Mouse (Mus musculus) lung, postnatal 14 days (tissue): ENCODE measurements around the gene Cfap54.

Experiments used
- DNase-seq: peaks from one replicate; pipeline ENCODE4 v3.0.0; 2021

Cfap54 gene

DNA sequence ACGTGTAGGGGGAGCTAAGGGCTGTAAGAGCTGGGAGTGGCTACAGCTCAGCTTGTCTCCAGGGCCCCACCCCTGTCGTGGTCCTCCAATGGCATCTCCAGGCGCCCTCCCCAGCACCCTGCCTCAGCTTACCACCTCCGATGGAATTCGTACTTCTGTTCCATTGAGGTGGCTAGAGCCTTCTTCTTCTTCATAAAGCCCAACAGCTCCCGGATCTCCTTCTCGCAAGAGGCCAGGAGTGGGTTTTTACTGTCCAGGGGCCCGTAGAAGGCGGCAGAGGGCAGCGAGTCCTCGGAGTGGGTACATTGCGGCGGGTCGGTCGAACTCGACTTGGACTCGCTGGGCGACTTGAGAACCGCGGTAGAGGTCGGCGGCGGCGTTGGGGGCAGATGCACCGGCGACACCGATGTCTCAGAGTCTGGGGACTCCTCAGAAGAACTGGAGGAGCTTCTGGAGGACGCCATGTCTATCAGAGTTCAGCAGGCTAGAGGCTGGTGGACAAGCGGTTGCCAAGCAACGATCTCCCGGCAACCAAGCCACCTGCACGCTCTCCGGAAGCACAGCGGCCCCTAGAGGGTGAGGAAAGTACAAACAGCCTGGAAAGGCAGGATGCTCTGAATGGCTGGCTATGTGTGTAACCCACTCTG is at the start of gene Cfap54:
TSS of gene Cfap54 (minus strand) at position 486 of the 647 bp plus-strand sequence.
- peak; percentile 89 for DNase-seq

DNA sequence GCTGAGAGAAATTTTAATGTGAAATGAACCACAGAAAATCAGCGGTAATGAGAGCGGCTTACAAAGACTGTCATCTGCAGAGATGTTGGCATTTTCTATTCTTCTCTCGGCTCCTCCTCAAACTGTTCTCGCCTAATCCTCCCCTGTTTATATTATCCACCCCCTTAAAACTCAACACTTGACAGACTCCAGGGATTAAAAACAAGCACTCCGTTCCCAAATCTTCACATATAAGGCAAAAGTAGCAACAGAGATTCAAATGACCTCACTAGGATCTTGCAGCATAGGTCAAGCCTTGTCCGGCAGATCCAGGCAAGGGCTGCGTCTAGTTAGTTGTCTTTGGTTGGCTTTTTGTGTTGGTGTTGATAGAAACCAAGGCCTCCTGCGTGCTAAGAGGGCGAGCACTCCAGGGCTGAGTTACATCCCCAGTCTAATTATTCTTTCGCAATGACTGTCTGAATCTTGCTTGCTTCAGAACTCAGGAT is 49.1 kb upstream of the Cfap54 start:
- DNase-seq: no peak

DNA sequence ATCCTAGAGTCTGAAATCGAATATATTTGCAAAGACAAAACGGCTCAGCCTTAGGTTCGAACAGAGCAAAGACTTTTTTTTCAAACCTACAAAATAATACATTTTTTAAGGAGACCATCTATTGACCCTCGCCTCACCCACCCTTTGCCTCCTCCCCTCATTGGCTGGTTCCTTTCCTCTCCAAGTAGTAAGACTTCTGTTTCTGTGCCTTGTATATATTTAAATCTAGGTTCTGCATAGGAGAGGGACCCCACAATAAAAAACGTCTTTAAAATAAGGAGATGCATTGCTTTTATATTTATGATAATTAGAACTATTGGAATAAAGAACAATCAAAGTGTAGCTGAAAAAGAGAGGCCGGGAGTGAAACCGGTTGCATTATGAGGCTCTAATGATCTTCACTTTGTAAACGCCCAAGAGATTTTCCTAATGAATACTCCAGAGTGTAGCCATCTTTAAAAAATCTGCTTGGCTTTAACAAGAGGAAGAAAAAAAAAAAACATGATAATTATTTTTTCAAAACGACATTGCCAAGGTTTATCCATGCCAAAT is 48.6 kb upstream of the Cfap54 start:
- no peak for DNase-seq

DNA sequence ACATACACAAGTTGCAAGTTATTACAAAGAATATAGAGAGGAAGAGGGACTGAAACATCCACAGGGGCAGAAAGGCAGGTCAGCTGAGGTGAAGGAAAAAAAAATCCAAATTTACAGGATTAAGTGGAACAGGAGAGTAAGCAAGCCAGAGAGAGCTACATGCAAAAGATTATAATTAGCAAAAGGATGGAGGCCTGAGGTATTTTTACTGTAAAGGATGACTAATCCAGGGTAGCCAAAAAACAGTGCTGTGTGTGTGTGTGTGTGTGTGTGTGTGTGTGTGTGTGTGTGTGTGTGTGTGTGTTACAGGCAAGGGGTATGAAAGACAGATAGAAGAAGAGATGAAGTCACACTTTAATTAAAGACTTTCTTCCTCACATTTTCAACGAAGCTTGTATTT is 47.9 kb upstream of the Cfap54 start:
- no peak for DNase-seq

DNA sequence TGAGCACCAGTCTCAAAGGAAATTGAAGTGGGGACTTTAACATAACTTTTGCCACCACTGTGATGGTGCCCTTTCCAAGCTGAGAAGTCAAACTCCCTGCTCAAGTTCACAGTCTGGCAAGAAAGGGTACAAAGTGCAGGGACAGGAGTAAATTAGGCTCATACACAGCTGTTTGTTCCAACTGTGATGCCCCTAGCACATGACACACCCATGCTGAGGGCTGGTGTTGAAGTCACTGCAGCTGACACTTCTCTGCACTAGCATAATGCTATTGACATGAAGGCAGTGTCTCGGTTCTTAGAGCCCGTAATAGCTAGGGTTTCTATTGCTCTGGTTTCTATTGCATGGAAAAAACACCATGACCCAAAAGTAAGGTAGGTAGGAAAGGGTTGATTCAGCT is 47.1 kb upstream of the Cfap54 start:
- no peak for DNase-seq

DNA sequence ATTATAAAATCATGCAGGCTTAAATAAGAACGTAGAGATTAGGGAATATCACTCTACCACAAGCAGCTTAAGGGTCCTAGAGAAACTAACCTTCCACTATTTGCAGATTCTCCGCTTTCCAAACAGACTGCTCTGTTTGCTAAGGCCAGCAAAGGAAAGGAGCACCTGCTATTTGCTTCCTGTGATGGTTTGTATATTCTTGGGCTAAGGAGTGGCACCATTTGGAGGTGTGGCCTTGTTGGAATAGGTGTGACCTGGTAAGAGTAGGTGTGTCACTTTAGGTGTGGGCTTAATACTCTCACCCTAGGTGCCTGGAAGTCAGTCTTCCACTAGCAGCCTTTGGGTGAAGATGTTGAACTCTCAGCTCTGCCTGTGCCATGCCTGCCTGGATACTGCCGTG is 44.6 kb upstream of the Cfap54 start:
- no peak for DNase-seq

DNA sequence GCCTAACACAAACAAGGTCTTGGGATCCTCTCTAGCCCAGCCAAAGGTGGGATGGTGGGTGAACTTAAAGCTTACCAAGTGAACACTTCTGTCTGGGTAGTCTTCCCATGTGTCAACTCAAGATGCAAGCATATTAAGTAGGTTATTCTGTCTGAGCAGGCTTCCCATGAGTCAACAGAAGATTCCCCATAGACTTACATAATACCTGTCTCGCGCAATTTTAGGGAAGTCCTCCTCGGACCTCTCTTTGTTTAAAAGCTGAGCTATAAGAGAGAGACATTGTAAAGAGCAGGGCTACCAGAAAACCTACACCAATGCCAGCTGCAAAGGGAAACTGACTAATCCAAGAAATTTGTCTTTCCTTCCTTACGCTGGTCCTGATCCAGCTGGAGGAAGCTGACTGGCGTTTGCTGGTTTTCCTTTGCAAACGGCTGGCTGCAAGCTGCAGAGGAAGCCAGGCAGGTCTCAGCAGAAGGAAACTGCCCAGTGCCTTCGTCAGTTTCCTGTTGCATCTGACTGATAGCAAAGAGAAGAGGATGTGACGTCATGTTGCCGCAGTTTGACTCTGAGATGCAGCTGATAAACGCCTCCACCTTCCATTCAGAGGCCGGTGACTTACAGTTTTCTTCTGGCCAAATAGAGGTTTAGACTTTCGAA is 42.7 kb upstream of the Cfap54 start:
- DNase-seq: peak; percentile 74

DNA sequence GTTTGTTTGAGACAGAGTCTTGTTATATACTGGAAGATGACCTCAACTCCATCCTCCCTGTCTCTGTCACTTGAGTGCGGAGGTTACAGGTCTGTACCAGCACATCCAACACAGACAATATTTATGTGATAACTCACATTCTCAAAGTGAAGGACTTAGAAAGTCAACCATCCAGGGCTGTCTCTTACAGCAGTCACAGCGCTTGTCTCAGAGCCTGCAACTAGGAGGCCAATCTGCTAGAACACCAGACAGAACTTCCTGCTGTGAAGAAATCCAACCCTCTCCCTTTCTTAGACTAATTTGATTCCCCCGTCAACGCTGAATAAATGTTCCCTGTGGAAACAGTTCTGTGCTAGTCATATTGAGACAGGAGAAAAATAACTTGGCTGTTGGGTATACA is 41.9 kb upstream of the Cfap54 start:
- DNase-seq: no peak

DNA sequence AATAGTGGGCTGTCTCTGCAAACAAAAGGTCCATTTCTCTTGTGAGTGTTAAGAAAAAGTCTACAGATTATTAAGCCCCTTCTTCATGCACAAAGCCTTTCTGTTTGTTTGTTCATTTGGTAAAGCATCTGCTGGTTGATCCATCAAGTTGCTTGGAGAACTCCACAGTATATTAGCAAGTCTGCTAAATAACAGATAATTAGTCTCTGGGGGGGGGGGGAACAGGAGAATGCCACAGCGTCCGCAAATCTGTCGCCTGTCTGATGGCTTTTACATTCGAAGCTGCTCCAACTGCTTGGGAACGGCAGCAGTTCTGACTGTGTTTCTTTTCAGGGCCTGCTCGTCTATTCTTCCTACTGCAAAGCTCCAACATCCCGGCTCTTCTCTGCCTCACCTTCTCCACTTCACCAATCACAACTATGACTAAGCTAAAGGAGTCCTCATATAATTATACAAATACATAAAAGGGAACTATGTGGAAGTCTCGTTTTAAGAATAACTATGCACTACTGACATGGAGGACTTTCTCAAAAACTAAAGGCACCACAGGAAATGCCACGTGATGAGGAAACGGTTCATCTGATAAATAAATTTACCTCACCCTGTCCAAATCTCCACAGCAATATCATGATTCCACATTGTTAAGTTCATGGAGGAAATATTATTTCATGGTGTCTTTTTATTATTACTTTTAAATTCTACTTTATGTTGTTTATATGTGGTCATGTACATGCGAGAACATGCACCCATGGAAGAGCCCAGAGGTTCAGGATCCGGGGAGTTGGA is 41.2 kb upstream of the Cfap54 start:
- no peak for DNase-seq

DNA sequence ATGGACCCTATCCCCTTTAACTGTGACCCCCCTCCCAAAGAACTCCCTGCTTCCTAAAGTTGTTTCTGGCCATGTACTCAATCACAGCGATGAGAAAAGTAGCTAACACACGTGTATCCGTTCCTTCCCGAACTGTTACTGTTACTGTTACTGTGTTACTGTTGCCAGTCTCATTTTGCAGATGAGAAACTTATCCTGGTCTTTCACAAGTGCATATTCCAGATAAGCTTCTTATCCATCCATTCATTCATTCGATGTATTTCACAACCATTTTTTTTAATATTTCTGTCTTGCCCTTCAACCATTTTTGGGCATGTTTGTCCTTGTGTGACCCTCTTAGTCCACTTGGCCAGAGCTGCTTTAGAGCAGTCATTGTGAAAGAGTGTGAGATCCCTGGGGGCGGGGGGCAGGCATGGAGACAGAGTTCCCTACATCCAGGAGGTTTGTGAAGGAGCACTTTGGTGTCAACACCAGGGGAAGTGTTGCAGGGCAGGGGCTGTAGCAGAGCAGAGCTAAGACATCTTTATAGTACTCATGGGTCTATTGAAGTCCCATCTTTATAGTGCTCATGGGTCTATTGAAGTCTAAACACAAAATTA is 39.9 kb upstream of the Cfap54 start:
- no peak for DNase-seq

DNA sequence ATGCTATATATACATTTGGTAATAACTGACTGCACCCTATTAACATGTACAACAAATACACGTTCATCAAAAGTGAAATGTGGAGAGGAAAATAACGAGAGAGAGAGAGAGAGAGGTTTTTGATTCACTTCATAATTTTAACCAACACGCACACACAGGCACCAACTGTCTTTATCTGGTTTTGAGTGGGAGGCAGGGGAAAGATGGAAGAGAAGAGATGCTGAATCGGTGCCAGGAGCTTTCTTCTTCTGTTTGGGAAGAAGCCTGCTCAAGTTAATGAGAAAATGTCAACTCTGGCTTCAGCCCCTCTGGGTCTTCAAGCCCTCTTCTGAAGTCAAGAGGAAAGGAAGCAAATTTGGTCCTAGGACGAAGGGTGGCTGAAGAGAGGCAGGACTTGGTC is 38.4 kb upstream of the Cfap54 start:
- no peak for DNase-seq

DNA sequence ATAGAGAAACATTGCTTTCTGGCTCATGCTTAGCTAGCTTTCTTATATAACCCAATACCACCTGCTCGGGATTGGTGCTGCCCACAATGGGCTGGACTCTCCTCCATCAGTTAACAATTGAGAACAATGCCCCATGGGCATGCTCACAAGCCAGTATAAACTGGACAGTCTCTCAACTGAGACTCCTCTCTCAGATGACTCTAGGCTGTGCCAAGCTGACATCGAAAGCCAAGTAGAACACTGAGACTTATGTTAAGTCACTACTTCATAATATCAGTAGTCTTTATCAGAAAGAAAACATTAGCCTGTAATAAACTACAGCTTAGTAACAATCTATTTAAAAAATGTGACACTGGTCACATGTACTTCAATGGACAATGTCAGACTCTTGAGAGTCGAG is 35.2 kb upstream of the Cfap54 start:
- no peak for DNase-seq

DNA sequence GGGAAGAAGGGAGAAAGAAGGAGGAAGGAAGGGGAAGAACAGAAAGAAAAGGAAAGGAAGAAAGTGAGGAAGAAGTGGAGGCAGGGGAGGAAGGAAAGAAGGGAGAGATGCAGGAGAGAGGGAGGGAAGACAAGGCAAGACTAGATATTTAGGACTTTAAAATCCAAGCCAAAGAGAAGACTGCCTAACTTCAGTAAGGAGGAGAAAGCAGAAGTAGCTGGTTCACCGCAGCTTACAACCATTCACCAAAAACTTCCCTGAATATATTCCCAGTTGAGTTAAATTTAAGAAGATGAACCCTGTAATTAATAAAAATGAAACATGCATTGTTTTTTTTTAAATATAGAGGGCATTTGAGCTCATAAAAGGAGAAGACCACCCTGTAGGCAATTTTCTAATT is 34.3 kb upstream of the Cfap54 start:
- no peak for DNase-seq

DNA sequence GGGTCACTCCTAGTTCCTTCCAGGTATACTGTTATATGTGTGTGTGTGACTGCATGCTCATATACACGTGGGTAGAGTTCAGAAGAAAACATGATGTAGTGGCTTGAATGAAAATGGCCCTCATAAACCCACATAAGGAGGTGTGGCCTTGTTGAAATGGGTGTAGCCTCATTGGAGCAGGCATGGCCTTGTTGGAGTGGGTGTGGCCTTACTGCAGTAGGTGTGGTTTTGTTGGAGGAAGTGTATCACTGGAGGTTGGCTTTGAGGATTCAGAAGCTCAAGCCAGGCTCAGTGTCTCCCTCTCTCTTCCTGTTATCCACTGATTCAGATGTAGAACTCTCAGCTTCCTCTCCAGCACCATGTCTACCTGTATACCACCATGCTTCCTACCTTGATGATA is 33.4 kb upstream of the Cfap54 start:
- no peak for DNase-seq

DNA sequence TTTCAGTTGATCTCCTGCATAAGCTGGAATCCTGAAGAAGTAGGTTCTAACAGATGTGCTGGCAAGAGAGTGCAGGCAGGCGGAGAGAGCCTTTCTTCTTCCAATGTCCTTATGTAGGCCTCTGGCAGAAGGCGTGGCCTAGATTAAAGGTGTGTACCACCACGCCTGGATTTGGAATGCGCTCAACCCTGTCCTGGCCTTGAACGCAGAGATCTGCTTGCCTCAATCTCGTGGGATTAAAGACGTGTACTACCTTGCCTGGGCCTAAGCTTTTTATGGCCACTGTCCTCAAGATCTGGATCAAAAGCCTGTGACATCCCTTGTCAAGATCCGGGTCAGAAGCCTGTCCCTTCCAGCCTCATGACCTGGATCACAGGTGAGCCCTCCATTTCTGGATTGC is 32.5 kb upstream of the Cfap54 start:
- DNase-seq: no peak

DNA sequence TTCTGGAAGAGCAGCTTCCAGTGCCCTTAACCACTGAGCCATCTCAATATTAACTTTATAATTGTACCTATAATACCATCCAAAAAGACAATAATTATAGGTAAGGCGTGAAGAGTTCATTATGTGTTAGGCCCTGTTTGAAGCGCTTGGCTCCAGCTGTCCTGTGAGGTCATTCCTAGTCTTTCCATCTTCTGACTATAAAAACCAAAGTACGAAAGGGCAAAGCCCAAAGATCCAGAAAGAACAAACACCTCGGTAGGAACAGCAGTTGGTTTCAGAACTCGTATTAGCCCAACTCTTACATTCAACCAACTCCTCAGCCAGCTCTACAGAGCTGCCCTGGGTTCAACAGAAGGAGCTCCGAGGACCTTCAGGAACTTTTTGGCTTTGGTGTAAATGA is 30.6 kb upstream of the Cfap54 start:
- no peak for DNase-seq

DNA sequence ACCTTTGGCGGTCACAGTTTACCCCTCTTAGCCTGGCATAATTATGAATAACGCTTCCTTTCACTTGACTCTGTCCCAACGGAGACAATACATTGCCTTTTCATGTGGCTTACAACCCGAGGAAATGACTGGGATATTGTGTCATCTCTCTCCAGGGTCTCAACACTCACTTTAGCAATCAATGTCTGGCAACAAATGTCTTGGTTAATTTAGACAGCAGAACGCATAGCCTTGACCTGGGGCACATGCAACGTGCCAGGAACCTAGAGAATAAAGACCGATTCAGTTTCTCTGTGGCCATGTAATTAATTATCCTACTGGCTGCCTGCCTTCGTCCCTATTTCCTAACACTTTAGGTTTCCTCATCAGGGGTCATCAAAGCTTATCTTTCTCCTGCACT is 30.0 kb upstream of the Cfap54 start:
- DNase-seq: no peak

DNA sequence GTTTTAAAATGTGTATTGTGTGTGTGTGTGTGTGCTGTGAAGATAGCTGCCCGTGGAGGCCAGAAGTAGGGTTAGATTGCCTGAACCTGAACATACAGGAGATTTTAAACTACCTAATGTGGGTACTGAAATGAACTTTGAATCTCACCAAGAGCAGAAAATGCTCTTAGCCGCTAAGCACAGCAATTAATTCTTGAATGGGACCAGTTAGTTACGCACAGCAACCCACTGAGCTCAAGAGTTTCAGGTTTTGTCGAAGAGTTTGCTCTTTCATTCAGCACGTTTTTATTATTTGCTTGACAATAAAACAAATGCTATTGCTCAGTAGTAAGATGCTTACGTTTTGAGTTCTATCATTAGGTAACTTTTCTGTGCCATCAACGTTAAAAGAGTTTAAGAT is 23.9 kb upstream of the Cfap54 start:
- no peak for DNase-seq

DNA sequence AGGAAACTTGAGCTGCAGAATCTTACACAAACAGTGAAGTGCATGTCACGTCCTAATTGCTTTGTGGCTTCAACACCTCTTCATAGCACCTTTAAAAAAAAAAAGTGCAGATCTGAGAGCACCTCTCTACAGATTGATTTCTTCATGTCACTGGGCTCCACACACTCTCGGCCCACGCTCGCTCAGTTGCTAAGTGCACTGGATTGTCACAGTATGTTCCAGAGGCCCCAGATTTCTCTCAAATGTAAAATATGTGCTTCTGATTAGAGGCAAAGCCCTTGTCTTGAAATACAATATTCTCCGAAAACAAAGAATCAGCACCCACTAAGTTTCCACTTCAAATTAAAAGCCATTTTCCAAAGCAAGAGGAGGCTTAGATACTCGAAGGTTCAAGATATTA is 22.9 kb upstream of the Cfap54 start:
- no peak for DNase-seq

DNA sequence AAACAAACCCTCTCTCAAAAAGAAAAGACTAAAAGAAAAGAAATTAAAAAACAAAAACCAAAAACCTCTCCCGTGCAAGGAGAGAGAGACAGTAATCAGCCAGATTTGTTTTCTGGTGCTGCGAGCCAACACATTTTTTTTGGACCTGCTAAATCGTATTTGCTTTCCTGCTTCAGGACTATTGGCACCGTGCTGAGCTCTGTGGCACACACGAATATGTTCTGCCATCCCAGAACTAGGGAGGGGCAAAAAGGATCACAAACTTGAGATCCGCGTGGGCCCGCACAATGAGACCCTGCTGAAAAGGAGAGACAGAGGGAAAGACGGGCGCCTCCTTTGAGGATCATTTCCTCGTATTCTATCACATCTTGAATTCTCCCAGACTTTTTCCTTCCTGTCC is 22.3 kb upstream of the Cfap54 start:
- no peak for DNase-seq

DNA sequence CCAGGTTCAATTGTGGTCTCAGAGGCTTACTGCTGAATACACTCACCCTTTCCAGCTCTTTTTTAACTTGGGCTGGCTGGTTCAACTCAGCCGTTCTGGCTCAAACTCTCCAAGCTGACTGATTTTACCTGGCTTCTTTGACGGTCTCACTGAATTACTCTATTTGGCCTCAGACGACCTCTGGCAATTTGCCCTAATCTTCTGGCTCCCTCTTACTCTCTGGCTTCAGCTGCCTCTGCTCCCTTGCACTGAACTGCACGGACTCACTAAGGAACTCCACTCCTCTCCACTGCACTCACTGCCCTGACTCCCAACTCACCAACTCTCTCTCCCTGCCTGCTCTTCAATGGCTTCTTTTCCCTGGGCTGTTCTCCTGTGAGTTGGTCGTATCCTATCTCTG is 20.9 kb upstream of the Cfap54 start:
- no peak for DNase-seq

DNA sequence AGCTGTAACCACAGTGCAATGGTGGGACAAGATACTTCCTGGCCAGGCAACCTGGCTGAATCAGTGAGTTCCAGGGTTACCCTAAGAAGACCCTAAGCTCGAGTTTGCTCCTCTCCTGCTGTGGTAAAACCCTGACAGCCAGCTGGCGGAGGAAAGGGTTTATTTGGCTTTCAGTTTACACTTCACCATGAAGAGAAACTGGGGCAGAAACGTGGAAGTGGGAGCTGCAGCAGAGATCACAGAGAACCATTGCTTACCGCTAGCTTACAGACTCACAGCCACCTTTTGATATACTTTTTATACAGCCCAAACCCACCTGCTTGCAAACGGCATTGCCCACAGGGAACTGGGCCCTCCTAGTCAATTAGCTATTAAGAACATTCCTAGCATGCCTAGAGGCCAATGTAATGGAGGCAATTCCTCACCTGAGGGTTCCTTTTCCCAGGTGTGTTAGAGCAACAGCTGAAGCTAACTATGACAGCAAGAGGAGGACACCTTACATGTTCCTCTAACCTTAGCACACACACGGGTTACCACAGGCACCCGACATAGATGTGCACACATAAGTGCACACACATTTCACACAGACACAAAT is 16.9 kb upstream of the Cfap54 start:
- no peak for DNase-seq

DNA sequence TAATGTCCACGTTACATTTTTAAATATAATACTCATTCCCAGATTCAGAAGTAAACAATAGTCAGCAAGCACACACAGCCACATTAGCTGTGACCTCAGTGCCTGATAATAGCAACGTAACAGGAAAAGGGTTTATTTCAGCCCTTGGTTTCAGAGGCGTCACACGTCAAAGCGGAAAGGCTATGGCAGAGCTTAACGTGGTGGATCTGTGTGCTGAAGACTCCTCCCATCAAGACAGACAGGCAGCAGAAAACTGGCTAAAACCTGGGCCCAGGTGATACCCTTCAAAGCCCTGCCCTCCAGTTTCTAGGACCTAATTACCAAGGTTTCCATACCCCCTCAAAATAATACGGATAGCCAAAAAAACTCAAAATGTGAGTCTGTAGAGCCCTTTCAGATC is 16.0 kb upstream of the Cfap54 start:
- no peak for DNase-seq
